Mouse (Mus musculus) E14TG2a.4 (cell line): ENCODE results near the gene Rhbdl2.

Source experiments
- H3K27me3 ChIP-seq: 2 replicates; pipeline ENCODE4 v1.6.1; 2014; ENCODE audit warnings: low read length, control low read depth; ENCODE audit not compliant: insufficient read depth
- H3K36me3 ChIP-seq: 2 replicates; pipeline ENCODE4 v1.6.1; 2014; ENCODE audit warnings: low read length, control low read depth; ENCODE audit not compliant: insufficient read depth
- H3K4me1 ChIP-seq: replicated peaks from 2 replicates; pipeline ENCODE4 v1.6.1; 2014; ENCODE audit warnings: low read depth, low read length, control low read depth
- H3K4me3 ChIP-seq: replicated peaks from 2 replicates; pipeline ENCODE4 v1.5.1; 2014; ENCODE audit warnings: mild to moderate bottlenecking, low read length
- H3K9me3 ChIP-seq: 2 replicates; pipeline ENCODE4 v1.6.1; 2014; ENCODE audit warnings: low read length, control low read depth
- CTCF ChIP-seq: conservative IDR thresholded peaks from 2 replicates; pipeline ENCODE4 v1.5.1; 2014; ENCODE audit warnings: low read length
- NANOG ChIP-seq: IDR thresholded peaks from 2 replicates; pipeline ENCODE4 v1.6.1; 2014; ENCODE audit warnings: borderline replicate concordance, low read length, mixed read lengths
- POU5F1 ChIP-seq: IDR thresholded peaks from 2 replicates; pipeline ENCODE4 v1.6.1; 2014; ENCODE audit warnings: low read length, borderline replicate concordance

Gene Rhbdl2

GRCm38 (mm10) chr4:123797856-123798255 lies 10.2 kb downstream of the Rhbdl2 start:
- TF ChIP-seq POU5F1: no peak
- TF ChIP-seq NANOG: no peak
- TF ChIP-seq CTCF: no peak
- Histone ChIP-seq H3K27me3 (no peaks in the 10 kb centered on the region; the same call in 1 of the 2 replicates), H3K4me3 (no peak overlapping the region), H3K36me3 (no peaks in the 10 kb centered on the region), H3K4me1 (0 out of 2 replicates have a peak, but pooled peaks cover 4% of the 10 kb centered on the region), H3K9me3 (no peaks in the 10 kb centered on the region)

GRCm38 (mm10) chr4:123803642-123804041 lies 16.0 kb downstream of the Rhbdl2 start:
- H3K36me3 ChIP-seq: no peaks in the 10 kb centered on the region
- TF ChIP-seq NANOG (no peak), CTCF (no peak), POU5F1 (no peak)
- no peaks in the 10 kb centered on the region; the same call in 1 of the 2 replicates for H3K9me3 ChIP-seq
- H3K4me1 ChIP-seq: peaks cover 5% of the 10 kb centered on the region
- H3K4me3 ChIP-seq: no peak overlapping the region
- no peaks in the 10 kb centered on the region for H3K27me3 ChIP-seq

- peaks cover 27% of the 10 kb centered on the region for H3K4me1 ChIP-seq
- H3K4me3 ChIP-seq: no peak overlapping the region
- peaks cover 4% of the 10 kb centered on the region; the same call in 1 of the 2 replicates for H3K9me3 ChIP-seq
- no peaks in the 10 kb centered on the region for H3K36me3 ChIP-seq
- no peaks in the 10 kb centered on the region for H3K27me3 ChIP-seq
- TF ChIP-seq POU5F1: no peak
- TF ChIP-seq NANOG: no peak
- no peak for TF ChIP-seq CTCF
Measured at GRCm38 (mm10) chr4:123808304-123808703, 20.6 kb downstream of the Rhbdl2 start.

- TF ChIP-seq POU5F1: no peak
- no peaks in the 10 kb centered on the region for H3K27me3 ChIP-seq
- H3K4me1 ChIP-seq: peaks cover 27% of the 10 kb centered on the region
- peaks cover 12% of the 10 kb centered on the region for H3K9me3 ChIP-seq
- peak overlapping the region; percentile 62 for H3K4me3 ChIP-seq
- H3K36me3 ChIP-seq: no peaks in the 10 kb centered on the region
Measured at GRCm38 (mm10) chr4:123810475-123811295, 23.0 kb downstream of the Rhbdl2 start.

GRCm38 (mm10) chr4:123812525-123812924 lies 24.9 kb downstream of the Rhbdl2 start:
- peaks cover 25% of the 10 kb centered on the region for H3K9me3 ChIP-seq
- no peaks in the 10 kb centered on the region for H3K27me3 ChIP-seq
- H3K36me3 ChIP-seq: no peaks in the 10 kb centered on the region
- H3K4me3 ChIP-seq: no peak overlapping the region
- TF ChIP-seq CTCF: peak; percentile 58
- no peak for TF ChIP-seq NANOG
- no peak for TF ChIP-seq POU5F1
- H3K4me1 ChIP-seq: peaks cover 27% of the 10 kb centered on the region

- no peaks in the 10 kb centered on the region for H3K36me3 ChIP-seq
- peaks cover 25% of the 10 kb centered on the region for H3K9me3 ChIP-seq
- H3K27me3 ChIP-seq: no peaks in the 10 kb centered on the region
- no peak overlapping the region for H3K4me3 ChIP-seq
- H3K4me1 ChIP-seq: peaks cover 18% of the 10 kb centered on the region
- TF ChIP-seq POU5F1 (no peak), CTCF (no peak), NANOG (no peak)
Measured at GRCm38 (mm10) chr4:123814030-123814501, 26.4 kb downstream of the Rhbdl2 start.

GRCm38 (mm10) chr4:123819093-123819610 lies 31.5 kb downstream of the Rhbdl2 start:
- Histone ChIP-seq H3K4me3 (no peak overlapping the region), H3K27me3 (no peaks in the 10 kb centered on the region), H3K9me3 (peaks cover 25% of the 10 kb centered on the region), H3K4me1 (peaks cover 7% of the 10 kb centered on the region), H3K36me3 (no peaks in the 10 kb centered on the region)
- no peak for TF ChIP-seq NANOG
- peak; percentile 32 for TF ChIP-seq CTCF

GRCm38 (mm10) chr4:123842126-123842525 lies 54.5 kb downstream of the Rhbdl2 start:
- no peaks in the 10 kb centered on the region for H3K36me3 ChIP-seq
- H3K4me3 ChIP-seq: peak overlapping the region; percentile 54
- H3K27me3 ChIP-seq: peaks cover 21% of the 10 kb centered on the region
- H3K9me3 ChIP-seq: peaks cover 16% of the 10 kb centered on the region
- TF ChIP-seq POU5F1 (no peak), CTCF (no peak), NANOG (no peak)
- peaks cover 6% of the 10 kb centered on the region for H3K4me1 ChIP-seq

GRCm38 (mm10) chr4:123856888-123857287 lies 69.2 kb downstream of the Rhbdl2 start:
- Histone ChIP-seq H3K36me3 (no peaks in the 10 kb centered on the region), H3K4me1 (no peaks in the 10 kb centered on the region), H3K27me3 (no peaks in the 10 kb centered on the region; the same call in 1 of the 2 replicates), H3K4me3 (no peak overlapping the region), H3K9me3 (peaks cover 16% of the 10 kb centered on the region)
- no peak for TF ChIP-seq POU5F1
- TF ChIP-seq CTCF: no peak
- no peak for TF ChIP-seq NANOG
